Mouse (Mus musculus): ENCODE data around the gene Cks2. TPM values are rescaled to one million over a fixed set of nuclear protein-coding genes. Genes with fewer than 3 reads are reported as not detected.

The Cks2 gene
- total RNA-seq, 4 experiments from 2014 or later = 2.0 to 3.3 (median 2.2) TPM

- no peak for DNase-seq (ENCODE audit: low spot score in 2 of 2)
These were observed 34.3 kb downstream of the Cks2 start for GRCm38 (mm10) chr13:51679332-51679731.

DNA sequence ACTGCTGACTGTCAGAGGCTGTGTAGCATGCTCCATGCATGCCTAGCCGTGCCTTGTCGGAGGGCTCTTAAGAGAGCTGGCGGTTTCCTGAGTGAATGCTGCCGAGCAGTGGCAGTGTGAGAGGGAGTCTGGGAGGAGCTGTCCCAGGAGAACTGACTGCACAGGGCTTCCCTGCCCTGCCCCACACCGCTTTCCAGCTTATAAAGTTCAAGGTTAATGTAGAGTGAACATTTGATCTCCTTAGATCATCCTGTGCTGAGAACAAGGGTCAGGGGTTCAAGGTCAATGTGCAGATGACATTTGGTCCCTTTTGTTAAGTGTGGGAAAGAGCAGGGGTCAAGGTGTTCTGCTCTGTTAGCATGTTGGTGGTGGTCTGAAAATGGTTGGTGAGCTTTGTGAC is 36.0 kb downstream of the Cks2 start:
- no peak for DNase-seq (ENCODE audit: low spot score in 2 of 2)

DNA sequence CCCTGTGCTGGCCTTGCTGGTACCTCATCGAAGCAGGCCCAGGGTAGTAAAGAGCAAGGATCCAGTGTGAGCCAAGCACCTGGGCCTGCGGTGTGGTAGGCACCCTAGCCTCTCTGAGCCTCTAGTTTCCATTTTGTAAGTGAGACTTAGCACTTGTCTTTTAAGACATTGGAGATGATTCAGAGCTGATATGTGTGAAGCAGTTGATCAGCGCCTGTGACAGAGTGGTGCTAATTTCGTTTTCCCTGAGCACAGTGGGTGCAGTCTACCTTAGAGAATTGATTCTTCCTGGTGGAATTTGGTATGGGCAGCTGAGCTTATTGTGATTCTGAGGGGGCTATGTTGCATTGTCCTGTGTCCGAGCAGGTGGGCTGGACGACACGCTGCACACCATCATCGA is 36.6 kb downstream of the Cks2 start:
- no peak for DNase-seq (ENCODE audit: low spot score in 2 of 2)

DNA sequence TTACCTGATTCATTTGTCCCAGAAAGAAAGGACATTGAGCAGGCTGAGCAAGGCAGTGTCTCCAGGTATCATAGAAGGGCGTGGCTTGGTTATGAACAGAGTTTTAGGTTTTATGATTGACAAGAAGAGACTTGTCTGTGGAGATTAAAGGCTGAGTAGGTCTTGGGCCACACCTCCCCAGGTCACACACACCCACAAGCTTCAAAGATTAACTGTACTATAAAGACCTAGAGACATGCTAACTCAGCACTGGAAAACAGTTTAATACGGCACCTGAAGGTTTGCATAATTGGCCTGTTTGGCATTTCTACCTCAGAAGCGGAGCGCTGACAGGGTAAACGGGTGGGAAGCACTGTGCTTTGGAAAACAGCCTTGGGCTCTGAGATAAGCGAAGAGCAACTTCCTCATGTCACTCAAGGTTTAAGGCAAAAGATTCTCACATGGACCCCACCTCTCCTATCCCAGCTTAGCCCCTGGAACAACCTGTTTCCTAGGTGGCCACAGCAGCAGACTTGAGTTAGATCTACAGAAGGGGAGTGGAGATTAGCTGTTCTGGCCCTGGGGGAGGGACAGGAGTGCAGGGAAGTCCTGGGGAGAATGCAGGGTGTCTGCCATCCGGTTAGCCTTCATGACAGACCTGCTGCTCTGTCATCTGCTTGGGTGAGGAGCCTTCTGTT is 40.4 kb downstream of the Cks2 start:
- DNase-seq (ENCODE audit: low spot score in 2 of 2) = no peak

- DNase-seq (ENCODE audit: low spot score in 2 of 2) = no peak
These were observed 41.9 kb downstream of the Cks2 start for GRCm38 (mm10) chr13:51686966-51687365.

DNA sequence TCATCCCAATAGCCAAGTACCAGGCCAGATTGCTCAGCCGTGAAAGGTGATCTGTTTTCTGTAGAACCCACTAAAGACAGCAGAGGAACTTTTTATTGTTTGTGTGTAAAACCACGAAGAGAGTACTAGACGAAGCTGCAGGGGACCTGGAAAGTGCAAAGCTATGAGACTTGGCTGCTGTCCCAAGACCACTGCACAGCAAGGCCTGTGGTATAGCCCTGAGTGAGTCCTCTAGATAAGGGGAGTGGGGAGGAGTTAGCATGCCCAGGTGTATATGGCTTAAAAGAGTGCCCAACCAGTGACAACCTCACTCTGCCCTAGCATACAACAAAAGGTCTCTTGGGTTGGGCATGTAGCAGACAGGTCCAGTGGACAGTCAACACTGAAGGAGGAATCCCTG is 43.7 kb downstream of the Cks2 start:
- no peak for DNase-seq (ENCODE audit: low spot score in 2 of 2)

DNA sequence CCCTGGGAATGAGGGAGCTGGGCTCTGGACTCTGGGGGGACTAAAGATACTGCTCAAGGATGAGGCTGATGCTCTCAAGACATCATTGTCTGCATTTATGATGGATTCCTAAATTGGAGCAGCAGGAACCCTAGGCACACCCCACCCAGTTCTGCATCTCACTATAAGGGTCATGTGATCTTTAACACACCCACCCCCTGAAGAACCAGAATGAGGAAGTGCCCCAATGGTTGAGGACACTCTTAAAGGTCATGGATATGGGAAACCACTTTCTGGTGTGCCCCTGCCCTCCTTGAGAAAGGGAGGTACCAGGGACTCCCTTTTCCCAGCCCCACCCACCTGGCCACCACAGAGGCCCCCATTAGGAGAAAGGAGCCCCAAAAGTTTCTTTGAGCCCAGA is 51.4 kb downstream of the Cks2 start:
- DNase-seq (ENCODE audit: low spot score in 2 of 2) = no peak

- no peak for DNase-seq (ENCODE audit: low spot score in 2 of 2)
These were observed 52.4 kb downstream of the Cks2 start for GRCm38 (mm10) chr13:51697455-51697854.

DNA sequence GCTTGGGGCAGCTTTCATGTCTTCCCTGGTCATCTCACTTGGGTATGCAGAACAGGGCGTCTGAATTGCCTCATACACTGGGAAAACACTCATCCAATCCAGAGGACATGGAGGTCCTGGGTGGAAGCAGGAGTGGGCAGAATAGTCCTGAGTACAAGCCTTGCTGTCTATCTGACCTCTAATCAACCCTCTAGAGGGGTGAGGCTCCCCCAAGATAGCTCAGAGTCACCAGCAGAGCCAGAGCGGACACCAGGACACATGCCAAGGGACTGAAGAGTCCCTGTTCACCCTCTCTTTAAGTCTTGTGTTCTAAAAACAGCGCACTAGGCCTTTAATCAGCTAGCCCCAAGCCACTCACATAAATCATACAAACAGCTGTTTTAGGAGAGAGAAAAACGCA is 52.9 kb downstream of the Cks2 start:
- DNase-seq (ENCODE audit: low spot score in 2 of 2) = no peak

GRCm38 (mm10) chr13:51698318-51698717 is 53.3 kb downstream of the Cks2 start:
- no peak for DNase-seq (ENCODE audit: low spot score in 2 of 2)

Other genes starting within 250 kb of the Cks2 start
- gene S1pr3, start 236.6 kb upstream of the Cks2 start, total RNA-seq (2022) = 10 to 100 TPM in 2 of 4 experiments, 1 to 10 TPM in 2; 5.5 to 16.4 (median 11.1) TPM
- gene Shc3, start 75.8 kb upstream of the Cks2 start, total RNA-seq (2022) = 100 to 1,000 TPM; 103 to 128 (median 120) TPM
- 10 to 100 TPM; 18.9 to 21.5 (median 21.0) TPM for gene Secisbp2, start 6.5 kb downstream of the Cks2 start, total RNA-seq (2022)
- gene Sema4d, start 148.5 kb downstream of the Cks2 start, total RNA-seq (2022) = 10 to 100 TPM; 79.8 to 99.9 (median 95.4) TPM
- gene Gadd45g, start 201.4 kb downstream of the Cks2 start, total RNA-seq (2022) = 10 to 100 TPM; 14.6 to 28.2 (median 17.2) TPM

Data from layer of hippocampus, adult 8-10 months (tissue).